Mouse (Mus musculus) gastrocnemius, adult 18-20 months (tissue): ENCODE results near the gene Bbs10. TPM values are rescaled to one million over a fixed set of nuclear protein-coding genes. Genes with fewer than 3 reads are reported as not detected.

ENCODE experiments used
- DNase-seq: peaks from one replicate; pipeline ENCODE4 v3.0.0; 2021; ENCODE audit warnings: low spot score
- total RNA-seq, 2 experiments: library from RNA; stranded (reverse); gene quantifications; 2 replicates each; pipeline ENCODE4 v1.2.3; 2021

Bbs10 gene
- total RNA-seq, 2 experiments from 2014 or later: 1.4 to 1.6 TPM

DNA sequence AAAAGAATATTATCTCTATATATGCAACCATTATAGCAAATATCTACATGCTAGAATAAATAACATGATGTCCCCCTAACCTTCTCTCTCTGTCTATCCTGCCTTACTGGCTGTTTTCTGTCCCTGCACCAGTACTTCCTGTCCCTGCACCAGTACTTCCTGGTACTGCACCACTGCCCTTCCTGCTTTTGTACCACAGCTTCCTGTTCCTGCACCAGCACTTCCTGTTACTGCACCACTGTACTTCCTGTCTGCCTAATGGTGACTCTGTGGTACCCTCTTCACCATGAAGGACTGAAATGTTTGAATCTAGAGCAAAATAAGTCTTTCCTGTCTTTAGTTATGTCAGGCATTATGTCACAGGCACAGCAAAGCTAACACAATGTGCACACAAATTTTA lies 22.1 kb downstream of the Bbs10 start:
- DNase-seq: no peak

GRCm38 (mm10) chr10:111327957-111328356 lies 29.5 kb downstream of the Bbs10 start:
- no peak for DNase-seq

GRCm38 (mm10) chr10:111329326-111329725 lies 30.8 kb downstream of the Bbs10 start:
- no peak for DNase-seq

- DNase-seq: no peak
Observed at GRCm38 (mm10) chr10:111334902-111335301, 36.4 kb downstream of the Bbs10 start.

GRCm38 (mm10) chr10:111335517-111336352 lies 37.3 kb downstream of the Bbs10 start:
- no peak for DNase-seq

- DNase-seq: no peak
Observed at GRCm38 (mm10) chr10:111336353-111336713, 37.9 kb downstream of the Bbs10 start.

DNA sequence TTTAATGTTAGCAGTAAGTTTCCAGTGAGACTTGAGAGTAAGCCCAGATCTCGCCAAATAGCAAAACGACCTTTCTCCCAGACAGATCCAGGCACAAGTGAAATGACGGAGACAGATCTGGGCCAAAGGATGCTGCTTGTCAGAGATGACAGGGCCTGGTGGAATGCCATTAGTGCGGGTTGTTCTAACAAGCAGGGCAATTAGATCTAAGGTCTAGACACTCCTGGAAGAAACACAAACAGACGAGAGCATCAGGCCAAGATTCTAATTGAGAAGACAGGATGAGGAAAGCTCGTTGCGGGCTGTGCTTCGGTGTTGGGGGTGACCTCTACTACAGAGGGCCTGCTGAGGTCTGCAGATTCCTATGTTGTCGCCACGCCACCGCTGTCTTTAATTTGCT lies 40.8 kb downstream of the Bbs10 start:
- DNase-seq: no peak

DNA sequence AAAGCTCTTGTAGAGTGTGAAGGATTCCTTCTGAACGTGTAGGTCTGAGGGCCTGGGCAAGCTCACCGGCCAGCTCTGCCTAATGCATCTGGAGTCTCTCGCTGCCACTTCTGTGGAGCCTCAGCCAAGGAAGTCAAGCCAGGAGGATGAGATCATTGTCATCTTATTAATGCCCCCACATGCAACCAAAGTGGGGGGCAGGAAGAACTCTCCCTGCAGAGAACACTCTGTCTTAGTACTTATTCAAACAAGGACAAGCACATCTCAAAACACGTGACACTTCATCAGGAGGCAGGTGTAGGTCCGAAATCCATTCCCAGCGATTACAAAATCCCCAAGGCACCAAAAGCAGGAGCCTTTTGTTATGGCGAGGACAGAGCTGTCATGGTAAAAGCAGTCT lies 43.3 kb downstream of the Bbs10 start:
- DNase-seq: no peak

DNA sequence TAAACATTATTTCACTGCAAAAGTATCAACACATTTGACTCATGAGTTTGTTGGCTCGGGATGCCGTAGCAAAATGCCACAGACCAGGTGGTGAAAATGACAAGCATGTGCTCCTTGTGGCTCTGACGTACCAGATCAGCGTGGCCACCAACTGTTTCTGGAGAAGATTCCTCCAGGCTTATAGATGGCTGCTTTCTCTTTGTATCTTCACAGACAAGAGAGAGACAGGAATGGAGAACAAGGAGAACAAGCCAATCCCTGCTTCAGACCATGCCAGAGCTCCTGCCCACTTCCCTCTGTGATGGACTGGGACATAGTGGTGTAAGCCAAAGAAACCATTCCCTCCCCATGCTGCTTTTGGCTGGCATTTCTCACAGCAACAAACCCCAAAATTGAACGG lies 45.1 kb downstream of the Bbs10 start:
- no peak for DNase-seq

- no peak for DNase-seq
Observed at GRCm38 (mm10) chr10:111348263-111348662, 49.8 kb downstream of the Bbs10 start.

Other genes with a start within 250 kb of the Bbs10 start
- gene Osbpl8, start 133.9 kb upstream of the Bbs10 start, total RNA-seq: 10 to 100 TPM; 13.1 to 17.0 TPM
- 10 to 100 TPM; 63.4 to 69.3 TPM for gene Nap1l1, start 174.5 kb downstream of the Bbs10 start, total RNA-seq
- gene Phlda1, start 207.6 kb downstream of the Bbs10 start, total RNA-seq: 1 to 10 TPM; 2.7 to 4.7 TPM